Mouse (Mus musculus) adrenal gland, postnatal 14 days (tissue): Measurements from ENCODE around the gene Csn3. TPM values are rescaled to one million over a fixed set of nuclear protein-coding genes. Genes with fewer than 3 reads are reported as not detected.

Experiments
- DNase-seq: peaks from one replicate; pipeline ENCODE4 v3.0.0; 2021; ENCODE audit warnings: mixed read lengths
- long read RNA-seq, 2 experiments: library from polyadenylated mRNA; stranded (forward); transcript quantifications; one replicate each; pipeline ENCODE4 v2.0.0; 2021
- total RNA-seq: library from RNA; stranded (reverse); gene quantifications from 2 replicates; pipeline ENCODE4 v1.2.3, GENCODE M21; 2021

Gene Csn3
- not detected in 2 replicates for total RNA-seq
- long read RNA-seq, experiment 1: 0 reads
- long read RNA-seq, experiment 2: 0 reads

DNA sequence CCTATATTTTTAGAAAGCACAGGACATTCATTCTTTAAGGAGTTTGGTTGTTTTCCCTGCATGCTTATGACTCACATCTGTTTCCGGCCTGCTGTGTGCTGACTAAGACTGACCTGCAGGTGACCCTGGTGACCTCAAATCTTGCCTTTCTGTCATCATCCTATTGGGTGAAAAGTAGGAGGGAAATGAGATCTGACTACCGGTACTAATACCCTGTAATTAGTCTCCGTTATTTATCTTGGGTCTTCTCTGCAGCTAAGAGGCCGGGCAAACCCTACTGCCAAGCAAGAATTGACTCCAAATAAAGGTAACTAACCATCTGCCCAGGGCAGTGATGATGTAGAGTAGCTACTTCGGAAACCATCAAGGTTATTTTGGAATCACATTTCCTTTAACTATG lies at the start of gene Csn3:
Gene Csn3, plus strand, starts transcription at position 208 of the 400 bp plus-strand sequence.
- DNase-seq: no peak

DNA sequence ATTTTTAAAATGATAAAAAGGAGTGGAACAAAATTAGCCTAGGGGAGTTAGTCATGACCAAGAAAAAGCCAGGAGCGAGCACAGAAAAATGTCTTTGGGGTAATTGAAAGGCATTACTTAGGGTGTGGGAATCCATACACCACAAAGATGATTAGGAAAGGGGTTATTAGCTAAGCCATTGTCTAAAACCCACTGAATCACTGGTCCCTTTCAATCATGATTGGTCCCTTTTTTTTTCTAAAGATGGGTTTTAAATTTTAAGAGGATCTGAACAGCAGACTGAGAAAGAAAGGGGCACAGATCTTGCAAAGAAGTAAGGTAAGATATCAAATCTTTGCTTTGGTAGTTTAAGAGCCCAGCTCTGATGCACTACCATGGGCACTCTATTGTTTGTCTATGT lies 40.6 kb upstream of the Csn3 start, which contains the start of gene Odam:
Gene Odam, plus strand, starts transcription at position 301 of the 400 bp plus-strand sequence.
- no peak for DNase-seq

DNA sequence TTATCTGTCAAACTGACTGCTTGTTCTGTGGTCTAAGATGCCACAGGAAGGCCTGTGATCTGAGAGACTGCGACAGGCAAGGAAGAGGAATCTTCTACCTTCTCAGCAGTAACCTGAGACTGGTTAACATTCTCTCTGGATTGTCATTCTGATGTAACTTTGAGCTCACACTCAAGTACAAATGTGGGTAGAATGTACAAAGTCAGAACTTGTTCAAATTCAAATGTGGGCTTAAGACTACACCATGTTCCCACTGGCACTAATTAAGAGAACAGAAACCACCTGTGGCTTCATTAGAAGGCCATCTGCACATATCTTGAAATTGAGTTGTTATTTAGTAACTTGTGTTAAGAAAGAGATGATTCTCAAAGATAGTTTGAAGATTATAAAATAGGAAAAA lies 6.2 kb downstream of the Csn3 start:
- no peak for DNase-seq

DNA sequence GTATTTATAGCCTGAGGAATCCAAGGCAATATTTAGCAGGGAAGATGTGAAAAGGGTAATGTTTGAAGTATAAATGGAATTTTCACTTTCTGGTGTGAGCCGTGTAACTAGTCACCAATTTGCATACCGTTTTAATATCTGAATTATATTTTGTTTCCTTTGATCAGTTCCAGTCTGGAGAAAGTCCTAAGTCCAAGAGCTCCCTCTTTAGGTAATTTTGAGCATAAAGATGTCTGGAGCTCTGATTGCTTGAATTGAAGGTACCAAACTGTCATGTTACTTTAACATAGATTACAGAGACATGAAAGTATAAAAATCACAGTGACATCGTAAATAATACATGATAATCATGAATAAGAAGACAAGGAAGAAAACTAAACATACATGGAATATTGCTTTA lies 15.4 kb downstream of the Csn3 start:
- DNase-seq: no peak

DNA sequence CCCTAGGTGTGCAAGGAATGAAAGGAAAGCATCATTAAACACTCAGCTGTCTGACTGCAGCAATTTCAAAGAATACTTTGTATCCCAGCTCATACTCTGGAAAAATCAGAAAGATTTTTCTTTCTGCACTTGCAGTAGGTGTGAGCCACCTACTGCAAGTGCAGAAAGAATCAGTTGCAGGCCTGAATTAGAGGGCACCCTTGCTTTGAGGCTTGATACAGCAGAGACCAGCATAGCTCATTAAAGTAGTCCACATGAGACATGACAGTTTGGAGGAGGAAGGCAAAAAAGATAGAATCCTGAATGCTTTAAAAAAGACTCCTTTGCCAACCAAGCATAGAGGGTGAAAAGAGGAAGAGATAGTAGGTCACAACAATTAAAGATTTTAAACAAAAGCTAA lies 17.1 kb downstream of the Csn3 start:
- DNase-seq: no peak

DNA sequence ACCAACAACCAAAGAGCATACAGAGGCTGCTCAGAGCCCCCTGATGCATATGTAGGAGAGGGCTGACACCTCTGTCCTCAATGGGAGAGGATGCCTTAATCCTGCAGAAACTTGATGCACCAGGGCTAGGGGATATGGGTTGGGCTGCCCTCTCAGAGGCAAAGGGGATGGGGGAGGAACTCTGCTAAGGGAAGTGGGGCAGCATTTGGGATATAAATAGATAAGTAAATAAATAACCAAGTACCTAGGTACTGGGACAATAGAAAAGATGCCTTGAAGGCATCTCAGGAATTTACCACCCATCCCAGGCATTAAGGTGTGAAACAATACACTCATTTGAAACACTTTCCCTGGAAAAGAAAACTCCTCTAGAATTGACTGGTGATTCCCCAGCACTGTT lies 26.5 kb downstream of the Csn3 start:
- DNase-seq: no peak

DNA sequence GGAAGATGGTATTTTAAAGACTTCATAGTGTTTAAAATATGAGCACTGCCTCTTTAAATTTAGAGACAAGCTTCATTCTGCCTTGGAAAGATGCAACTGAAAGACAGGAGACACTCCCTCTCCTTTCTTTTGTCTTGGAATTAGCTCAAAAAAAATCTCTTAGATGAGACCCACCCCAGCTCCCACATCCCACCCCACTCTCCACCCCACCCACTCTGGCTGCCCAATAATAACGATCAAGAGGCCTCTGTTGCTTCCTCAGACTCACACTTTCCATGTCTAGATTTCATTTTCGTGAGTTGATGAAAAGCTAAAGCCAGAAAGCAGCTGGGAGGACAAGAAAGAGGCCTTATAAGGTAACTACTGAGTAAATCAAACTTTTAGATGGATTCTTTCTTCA lies 43.8 kb downstream of the Csn3 start, which contains the start of the genes 2310003L06Rik and Gm28434:
Gene 2310003L06Rik, plus strand, starts transcription at position 259 of the 400 bp plus-strand sequence.
Gene Gm28434, plus strand, starts transcription at position 317 of the 400 bp plus-strand sequence.
- no peak for DNase-seq

DNA sequence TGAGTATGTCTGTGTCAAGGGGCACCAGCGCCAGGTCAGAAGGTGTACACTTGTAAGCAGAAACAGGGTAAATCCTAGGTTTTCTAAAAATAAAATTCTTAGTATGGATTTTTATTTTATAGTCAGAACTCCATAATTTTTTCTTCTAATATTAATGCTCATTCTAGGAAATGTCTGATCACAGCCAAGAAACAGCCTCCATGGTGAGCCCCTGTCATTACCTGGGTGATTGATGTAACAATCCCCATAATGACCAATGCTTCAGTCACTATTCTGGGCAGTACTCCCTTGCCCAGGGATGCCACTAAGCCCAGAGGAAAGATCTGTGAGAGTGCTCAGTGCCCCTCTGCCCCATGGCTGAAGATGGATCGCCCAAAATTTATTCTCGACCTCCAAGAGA lies 53.8 kb downstream of the Csn3 start, which contains the start of gene Cabs1:
Gene Cabs1, plus strand, starts transcription at position 301 of the 400 bp plus-strand sequence.
- DNase-seq: no peak

Other genes with a start within 250 kb of the Csn3 start
- gene Csn2, start 225.9 kb upstream of the Csn3 start, total RNA-seq: 0.79 TPM in 1 of 2 replicates, not detected in the other
- not detected in 2 replicates for gene Csn1s2a, start 151.0 kb upstream of the Csn3 start, total RNA-seq
- not detected in 2 replicates for gene Csn1s2b, start 117.5 kb upstream of the Csn3 start, total RNA-seq
- not detected in 2 replicates for gene Prr27, start 99.9 kb upstream of the Csn3 start, total RNA-seq
- gene Odam, start 40.5 kb upstream of the Csn3 start, total RNA-seq: not detected in 2 replicates
- gene 2310003L06Rik, start 43.9 kb downstream of the Csn3 start, total RNA-seq: not detected in 2 replicates
- not detected in 2 replicates for gene Gm28434, start 43.9 kb downstream of the Csn3 start, total RNA-seq
- not detected in 2 replicates for gene Cabs1, start 53.9 kb downstream of the Csn3 start, total RNA-seq
- gene Smr3a, start 77.0 kb downstream of the Csn3 start, total RNA-seq: not detected in 2 replicates
- not detected in 2 replicates for gene Smr2, start 161.0 kb downstream of the Csn3 start, total RNA-seq
- gene Gm11116, start 186.0 kb downstream of the Csn3 start, total RNA-seq: not detected in 2 replicates
- gene Gm11115, start 228.5 kb downstream of the Csn3 start, total RNA-seq: not detected in 2 replicates